In the genomic region with DNA sequence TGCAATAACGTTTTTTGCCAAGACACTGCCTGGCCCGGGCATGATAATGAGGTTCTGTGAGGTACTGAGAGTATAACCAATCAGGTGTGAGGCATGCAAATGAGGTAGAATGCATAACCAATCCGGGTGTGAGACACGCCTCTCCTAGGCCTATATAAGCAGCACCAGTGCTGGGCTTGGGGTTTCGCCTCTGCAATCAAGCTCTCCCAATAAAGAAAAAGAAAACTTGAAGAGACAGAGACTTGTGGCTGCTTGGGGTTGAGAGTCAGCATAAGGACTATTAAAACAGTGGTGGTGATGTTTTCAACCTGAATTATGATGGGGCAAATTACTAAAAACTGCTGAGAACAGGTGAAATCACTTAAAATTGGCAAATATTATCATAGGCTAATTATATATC, we compare ENCODE assay signal across 14 mouse cellular contexts. TPM values are rescaled to one million over a fixed set of nuclear protein-coding genes. Genes with fewer than 3 reads are reported as not detected.
A peak's percentile ranks its signal among the peaks of the same experiment; 100 is the strongest.
DNase-seq lines count a peak whose midpoint lies in the region; TF ChIP-seq lines count a peak whose summit lies in the region.
"Not testable (repeated sequence)": the region's sequence is repeated elsewhere in the genome, so short reads cannot be mapped to it uniquely, and the experiment has no call there.
"Had no signal": no experiment of that assay in that cellular context is flagged by ENCODE, and none has a peak within 500 bp of the region (broad histone marks: within the 10 kb centered on the region; RNA-seq: fewer than 3 reads in every experiment).

No protein-coding gene starts in this region.

- TF ChIP-seq CTCF in MEL (IDR thresholded peaks at IDR 0.05 in 2 of 3, conservative IDR thresholded peaks at IDR 0.05 in 1 of 3; ENCODE audit: control insufficient read depth in 1 of 3, insufficient read depth in 1 of 3, low read depth in 2 of 3, low read length in 3 of 3, poor library complexity in 1 of 3, severe bottlenecking in 1 of 3): not testable (repeated sequence)

- H3K9ac ChIP-seq in MEL (ENCODE audit: control insufficient read depth, low read depth, low read length, poor library complexity, severe bottlenecking): peak overlapping the region; percentile 58; the same call in 1 of the 2 replicates

- TF ChIP-seq POLR2A in MEL (IDR thresholded peaks at IDR 0.05; ENCODE audit: control insufficient read depth in 1 of 2, insufficient read depth in 1 of 2, low read depth in 1 of 2, low read length in 2 of 2, poor library complexity in 1 of 2): not testable (repeated sequence)

- peak overlapping the region; percentile 67 for H3K27ac ChIP-seq in MEL (ENCODE audit: control insufficient read depth, low read depth, low read length)

- H3K36me3 ChIP-seq in MEL (ENCODE audit: control insufficient read depth in 1 of 2, insufficient read depth in 2 of 2, low read length in 2 of 2): peaks cover 2 to 13% of the 10 kb centered on the region in 2 experiments; a peak in 3 of 4 replicates

- peak; percentile 17 for DNase-seq in 416B (ENCODE audit: low read depth)
- peak; percentile 19 for DNase-seq in CD4-positive helper T cell, adult 2 months (ENCODE audit: low read depth, low spot score)
- peak; percentile 73 for DNase-seq in MEL (ENCODE audit: low read depth, low spot score)
- peak; percentile 39 for DNase-seq in MEL-GATA-1-ER (ENCODE audit: extremely low read depth, low read depth)
- DNase-seq in kidney, adult 11 months: peak; percentile 16

- H3K79me2 ChIP-seq in MEL (ENCODE audit: control insufficient read depth, insufficient read depth, low read length, poor library complexity): peaks cover 15% of the 10 kb centered on the region

- TF ChIP-seq EP300 in MEL (IDR thresholded peaks at IDR 0.05; ENCODE audit: low read depth in 1 of 2, low read length in 2 of 2): peak in 1 of 2 experiments; percentile 23; a peak in 1 of 4 replicates

- not testable (repeated sequence) for TF ChIP-seq RAD21 in MEL (IDR thresholded peaks at IDR 0.05; ENCODE audit: low read depth, low read length)

- H3K27me3 ChIP-seq in MEL (ENCODE audit: control insufficient read depth in 1 of 2, insufficient read depth in 2 of 2, low read length in 2 of 2): not testable (repeated sequence)

- not testable (repeated sequence) for H3K9me3 ChIP-seq in MEL (replicated peaks; ENCODE audit: insufficient read depth, low read length)

- H3K4me3 ChIP-seq in MEL (ENCODE audit: control insufficient read depth in 1 of 2, insufficient read depth in 1 of 2, low read depth in 2 of 2, low read length in 2 of 2): peak overlapping the region; percentile 37 to 56

- H3K4me1 ChIP-seq in MEL (ENCODE audit: control insufficient read depth in 1 of 2, insufficient read depth in 2 of 2, low read length in 2 of 2): not testable (repeated sequence)

TF ChIP-seq in MEL, 35 proteins besides CTCF, POLR2A, EP300 and RAD21:
- peak; percentile 87 for TF ChIP-seq TBP (IDR thresholded peaks at IDR 0.05; ENCODE audit: low read depth, low read length)
TF ChIP-seq in MEL: peak in this region for 1; not testable (repeated sequence) for 34.

RNA-seq across cellular contexts. Expression of a gene that starts 2.4 kb away (rescaled TPM):
- total RNA-seq in MEL (2012; rRNA removed): 23.3 and 24.2 TPM in 2 replicates
- 10 to 100 TPM; 32.8 to 37.9 TPM for polyA plus RNA-seq in MEL (2012; ENCODE audit: insufficient read depth in 1 of 2, insufficient read length in 2 of 2, low read depth in 1 of 2, low replicate concordance in 2 of 2, missing spikeins in 1 of 2)

RNA-seq across cellular contexts. Expression of a gene that starts 12.5 kb away (rescaled TPM):
- 0.35 and 0.42 TPM in 2 replicates for total RNA-seq in MEL (2012; rRNA removed)
- polyA plus RNA-seq in MEL (2012; ENCODE audit: insufficient read depth in 1 of 2, insufficient read length in 2 of 2, low read depth in 1 of 2, low replicate concordance in 2 of 2, missing spikeins in 1 of 2): under 1 TPM in 1 of 2 experiments, not detected in 1; 0.47 TPM
- polyA plus RNA-seq: adrenal gland, adult 2 months; brain, embryonic 14.5 days; C2C12; cerebellum, adult 2 months; Patski had no signal

RNA-seq across cellular contexts. Expression of a gene that starts 13.8 kb away (rescaled TPM):
- 0.10 TPM in 1 of 2 replicates, not detected in the other for total RNA-seq in MEL (2012; rRNA removed)
- not detected for polyA plus RNA-seq in MEL (2012; ENCODE audit: insufficient read depth in 1 of 2, insufficient read length in 2 of 2, low read depth in 1 of 2, low replicate concordance in 2 of 2, missing spikeins in 1 of 2)
- total RNA-seq: adrenal gland, postnatal 25 days; ES-E14; G1E had no signal
- polyA plus RNA-seq: brain, embryonic 14.5 days; C2C12; G1E; Patski had no signal

RNA-seq across cellular contexts. Expression of a gene that starts 41.7 kb away (rescaled TPM):
- not detected in 2 replicates for total RNA-seq in MEL (2012; rRNA removed)
- polyA plus RNA-seq in MEL (2012; ENCODE audit: insufficient read depth in 1 of 2, insufficient read length in 2 of 2, low read depth in 1 of 2, low replicate concordance in 2 of 2, missing spikeins in 1 of 2): not detected
- total RNA-seq: CH12.LX had no signal
- polyA plus RNA-seq: brain, embryonic 14.5 days; C2C12; G1E; Patski had no signal

RNA-seq across cellular contexts. Expression of a gene that starts 47.2 kb away (rescaled TPM):
- total RNA-seq in MEL (2012; rRNA removed): 719 and 722 TPM in 2 replicates
- 100 to 1,000 TPM in 1 of 2 experiments, not detected in 1; 320 TPM for polyA plus RNA-seq in MEL (2012; ENCODE audit: insufficient read depth in 1 of 2, insufficient read length in 2 of 2, low read depth in 1 of 2, low replicate concordance in 2 of 2, missing spikeins in 1 of 2)

Comparison
In these comparisons a context has a peak if more than half of its experiments do, and no peak if none do; other contexts are left out.
1. Peak in every context shown above with its lines: DNase-seq, H3K4me3 ChIP-seq and H3K27ac ChIP-seq.
2. DNase-seq: peak in every context shown above with its lines; median percentile 73 in MEL; 39 in MEL-GATA-1-ER; 19 in CD4-positive helper T cell, adult 2 months; 17 in 416B; 16 in kidney, adult 11 months.